Mouse (Mus musculus) testis, postnatal 14 days (tissue): ENCODE measurements around the gene Pheta1.
"Not testable (repeated sequence)": the region's sequence is repeated elsewhere in the genome, so short reads cannot be mapped to it uniquely, and the experiment has no call there.

Experiments
- DNase-seq: peaks from one replicate; pipeline ENCODE4 v3.0.0; 2021; ENCODE audit warnings: low spot score

Gene Pheta1

DNA sequence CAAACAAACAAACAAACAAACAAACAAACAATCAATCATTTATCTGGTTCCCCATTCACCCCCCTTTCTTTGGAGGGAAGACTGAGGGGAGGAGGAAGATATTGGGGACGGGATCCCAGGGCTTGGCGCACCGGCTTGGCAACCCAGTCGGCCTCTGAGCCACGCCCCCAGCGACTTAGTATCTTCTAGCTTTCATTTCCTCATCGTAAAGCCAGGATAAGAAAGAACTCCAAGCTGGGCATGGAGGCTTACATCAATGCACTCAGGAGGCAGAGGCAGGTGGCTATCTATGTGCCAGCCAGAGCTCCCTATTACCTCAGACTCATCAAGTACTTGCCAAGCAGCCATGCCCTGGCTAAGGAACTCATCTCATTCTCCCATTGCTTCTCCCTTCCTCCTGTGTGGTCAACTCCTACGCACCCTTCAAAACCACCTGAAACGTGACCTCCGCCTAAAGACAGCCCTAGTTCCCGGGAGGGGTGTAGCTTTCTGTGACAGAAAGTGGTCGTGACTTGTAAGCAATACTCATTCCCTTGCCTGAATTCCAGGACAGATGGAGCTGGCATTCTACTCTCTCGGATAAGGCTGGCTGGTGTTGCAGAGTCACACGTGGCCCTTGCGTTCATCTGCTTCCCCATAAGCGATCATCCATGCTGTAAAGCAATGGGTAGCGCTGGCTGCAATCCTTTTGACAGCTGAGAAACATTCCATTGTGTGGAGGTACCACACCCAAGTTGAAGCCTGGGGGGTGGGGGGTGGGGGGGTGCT lies 5.5 kb upstream of the Pheta1 start:
- DNase-seq: no peak

DNA sequence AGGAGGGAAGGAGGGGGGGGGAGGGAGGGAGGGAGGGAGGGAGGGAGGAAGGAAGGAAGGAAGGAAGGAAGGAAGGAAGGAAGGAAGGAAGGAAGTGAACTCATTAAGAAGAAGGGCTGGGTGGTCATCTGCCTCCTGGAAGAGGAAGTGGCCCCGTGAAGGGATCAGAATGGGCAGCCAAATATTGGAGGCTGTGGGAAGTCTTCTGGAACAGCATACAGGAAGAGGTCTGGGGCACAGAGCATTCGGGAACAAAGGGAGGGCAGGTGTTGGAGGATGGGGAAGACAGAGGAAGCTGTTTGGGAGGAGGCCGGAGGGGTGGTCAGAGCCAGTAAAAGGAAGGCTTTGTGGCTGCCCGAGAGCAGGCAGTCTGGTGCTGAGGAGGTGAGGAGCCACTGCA lies 3.4 kb upstream of the Pheta1 start:
- DNase-seq: no peak

DNA sequence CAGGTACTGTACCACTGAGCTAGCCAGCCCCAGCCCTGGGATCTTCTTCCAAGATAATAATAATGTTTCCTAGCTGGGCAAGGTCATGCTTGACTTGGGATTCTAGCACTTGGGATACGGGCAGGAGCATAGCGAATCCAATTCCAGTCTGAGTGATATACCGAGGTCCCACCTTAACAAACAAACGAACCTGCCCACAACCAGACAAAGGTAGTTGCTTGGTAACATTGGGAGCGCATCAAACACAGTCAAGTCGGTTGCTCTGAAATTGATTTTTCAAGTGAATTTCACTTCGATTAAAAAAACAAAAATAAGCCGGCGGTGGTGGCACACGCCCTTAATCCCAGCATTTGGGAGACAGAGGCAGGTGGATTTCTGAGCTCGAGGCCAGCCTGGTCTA lies 2.5 kb upstream of the Pheta1 start:
- DNase-seq: no peak

DNA sequence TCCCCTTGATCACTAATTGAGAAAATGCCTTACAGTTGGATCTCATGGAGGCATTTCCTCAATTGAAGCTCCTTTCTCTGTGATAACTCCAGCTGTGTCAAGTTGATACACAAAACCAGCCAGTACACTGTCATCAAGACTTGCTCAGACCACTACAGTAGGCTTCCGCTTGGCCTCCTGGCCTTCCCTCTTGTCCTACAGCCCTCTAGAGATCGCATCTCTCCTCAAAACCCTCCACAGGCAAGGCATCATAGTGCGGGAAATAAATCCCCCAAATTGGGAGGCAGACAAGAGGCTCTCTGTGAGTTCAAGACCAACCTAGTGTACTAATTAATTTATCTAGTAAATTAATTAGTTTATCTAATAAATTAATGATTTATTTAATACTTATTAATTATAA lies 1.5 kb upstream of the Pheta1 start:
- DNase-seq: not testable (repeated sequence)

GRCm38 (mm10) chr5:121848035-121848519 lies 707 bp upstream of the Pheta1 start:
- no peak for DNase-seq

- no peak for DNase-seq
Measured at GRCm38 (mm10) chr5:121849478-121850349, 930 bp downstream of the Pheta1 start.

GRCm38 (mm10) chr5:121853368-121854051 lies 4.7 kb downstream of the Pheta1 start:
- no peak for DNase-seq

- DNase-seq: no peak
Measured at GRCm38 (mm10) chr5:121854768-121855167, 6.0 kb downstream of the Pheta1 start.

GRCm38 (mm10) chr5:121856740-121857139 lies 8.0 kb downstream of the Pheta1 start:
- no peak for DNase-seq

DNA sequence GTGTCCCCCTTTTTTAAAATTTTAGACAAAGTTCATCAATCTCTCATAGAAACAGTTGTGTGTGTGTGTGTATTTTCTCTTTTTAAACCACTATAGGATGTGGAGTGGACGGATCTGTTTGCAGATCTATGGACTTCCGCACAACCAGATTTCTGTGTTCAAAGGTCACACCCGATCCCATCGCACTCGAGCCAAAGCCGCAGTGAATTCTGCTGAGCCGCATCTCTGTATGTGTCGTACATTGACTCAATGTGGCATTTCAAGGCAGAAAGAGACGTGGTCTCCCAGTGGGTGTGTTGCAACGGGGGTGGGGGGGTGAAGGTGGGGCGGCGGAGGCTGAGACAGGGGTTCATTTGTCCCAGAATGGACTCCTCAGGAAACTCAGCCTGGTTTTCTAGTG lies 9.6 kb downstream of the Pheta1 start:
- DNase-seq: no peak

- DNase-seq: no peak
Measured at GRCm38 (mm10) chr5:121861964-121862363, 13.2 kb downstream of the Pheta1 start.

GRCm38 (mm10) chr5:121864330-121864729 lies 15.5 kb downstream of the Pheta1 start:
- no peak for DNase-seq

DNA sequence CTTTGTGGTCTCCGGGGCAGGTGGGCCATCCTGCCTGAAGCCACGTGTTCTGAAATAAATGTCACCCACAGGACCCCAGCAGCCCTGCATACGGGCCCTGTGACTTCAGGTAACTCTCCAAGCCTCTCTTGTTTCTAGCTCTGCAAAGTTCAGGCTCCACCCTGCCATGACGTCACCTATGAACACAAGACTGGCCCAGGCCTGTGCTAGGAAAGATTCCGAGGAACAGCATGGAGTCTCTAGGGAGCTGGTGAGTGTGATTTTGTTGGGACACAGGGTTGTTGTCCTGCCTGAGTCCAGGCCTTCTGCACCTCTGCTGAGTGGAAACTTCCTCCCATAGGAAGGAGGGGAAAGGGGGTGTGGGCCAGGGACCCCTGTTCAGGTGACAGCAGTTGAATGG lies 19.2 kb downstream of the Pheta1 start:
- DNase-seq: no peak

DNA sequence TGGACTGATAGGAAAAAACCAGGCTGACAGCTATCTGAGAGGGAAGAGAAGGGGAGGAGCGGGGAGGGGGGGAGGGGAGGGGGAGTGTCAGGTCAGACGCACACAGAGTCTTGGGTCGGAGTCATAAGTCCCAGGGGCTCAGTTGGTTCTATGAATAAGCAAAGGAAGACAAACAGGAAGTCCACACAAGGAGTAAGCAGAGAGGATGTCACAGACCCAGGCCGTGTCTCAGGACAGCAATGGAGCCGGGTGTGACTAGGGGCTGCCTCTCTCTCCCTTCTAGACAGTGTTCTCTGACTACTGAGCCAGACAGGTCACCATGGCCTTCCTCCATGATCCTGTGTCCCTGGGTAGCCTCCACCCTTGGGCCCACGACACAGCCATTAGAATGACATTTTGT lies 22.0 kb downstream of the Pheta1 start:
- DNase-seq: no peak

- DNase-seq: no peak
Measured at GRCm38 (mm10) chr5:121871515-121872030, 22.8 kb downstream of the Pheta1 start.

- peak; percentile 62 for DNase-seq
Measured at GRCm38 (mm10) chr5:121872158-121872557, 23.4 kb downstream of the Pheta1 start.

DNA sequence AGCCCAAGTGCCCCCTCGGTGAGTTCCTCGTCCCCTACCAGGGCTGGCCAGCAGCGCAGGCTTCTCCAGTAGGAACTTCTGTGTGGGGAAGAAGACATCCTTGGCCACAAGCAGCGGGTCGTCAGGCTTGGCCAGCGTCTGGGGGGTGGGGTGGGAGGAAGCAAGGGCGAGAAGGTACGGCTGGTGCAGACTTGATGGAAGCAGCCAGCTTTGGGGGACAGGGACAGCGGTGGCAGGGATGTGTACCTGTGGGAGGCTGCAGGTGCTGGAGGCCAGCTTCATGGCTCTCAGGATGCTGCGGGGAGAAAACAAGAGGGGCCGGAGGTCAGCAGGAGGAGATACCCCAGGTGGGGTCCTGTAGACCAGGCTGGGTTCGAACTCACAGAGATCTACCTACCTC lies 26.3 kb downstream of the Pheta1 start:
- no peak for DNase-seq

DNA sequence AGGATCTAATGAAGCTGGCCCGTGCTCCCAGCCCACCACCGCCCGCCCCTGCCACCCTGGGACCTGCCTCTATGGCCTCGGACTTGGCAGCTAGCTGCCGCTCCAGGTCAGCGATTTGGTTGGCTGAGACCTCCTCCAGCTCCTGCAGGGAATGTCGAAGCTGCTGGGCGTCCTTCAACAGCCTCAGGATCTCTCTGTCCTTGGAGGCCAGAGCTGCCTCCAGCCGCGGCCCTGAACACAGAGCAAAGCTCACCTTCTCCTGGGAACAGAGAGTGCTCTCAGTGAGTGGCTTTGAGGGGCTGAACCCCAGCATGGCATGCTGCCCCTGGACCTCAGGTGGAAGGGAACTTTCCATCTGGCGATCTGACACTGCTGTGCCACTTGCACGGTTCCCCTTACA lies 28.1 kb downstream of the Pheta1 start:
- DNase-seq: no peak

DNA sequence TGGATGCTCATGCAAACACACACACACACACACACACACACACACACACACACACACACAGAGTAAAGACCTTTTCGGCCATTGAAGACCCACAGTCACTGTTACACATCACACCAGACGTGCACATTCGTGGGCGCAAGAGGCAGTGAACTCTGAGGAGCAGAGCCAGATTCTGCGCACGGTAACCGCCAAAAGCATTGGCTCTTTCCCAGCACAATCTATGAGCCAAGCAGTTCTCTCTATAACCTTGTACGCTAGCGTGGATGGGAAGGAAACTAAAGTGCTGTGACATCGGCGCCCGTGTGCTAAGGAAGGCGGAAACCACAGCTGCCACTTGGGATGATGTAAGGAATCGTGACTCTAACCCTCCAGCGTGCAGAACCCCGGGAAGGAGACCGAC lies 29.9 kb downstream of the Pheta1 start:
- DNase-seq: no peak

DNA sequence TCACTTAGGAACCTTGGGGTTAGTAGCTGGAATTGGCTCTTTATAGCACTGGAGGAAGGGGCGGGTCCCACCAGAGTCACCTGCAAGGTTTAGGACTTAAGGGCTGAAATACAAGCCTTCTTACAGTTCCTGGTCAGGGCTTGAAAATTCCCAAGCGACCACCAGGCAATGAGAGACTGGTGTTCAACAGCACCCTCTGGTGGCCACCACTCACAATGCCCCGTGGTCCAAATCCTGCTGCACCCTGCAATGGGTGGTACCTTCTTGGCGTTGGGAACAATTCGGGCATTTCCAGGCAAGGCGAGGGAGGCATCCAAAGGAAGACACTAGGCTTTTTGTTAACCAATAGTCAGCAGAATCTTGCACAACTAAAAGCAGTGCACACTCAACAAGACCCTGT lies 30.4 kb downstream of the Pheta1 start:
- DNase-seq: no peak

DNA sequence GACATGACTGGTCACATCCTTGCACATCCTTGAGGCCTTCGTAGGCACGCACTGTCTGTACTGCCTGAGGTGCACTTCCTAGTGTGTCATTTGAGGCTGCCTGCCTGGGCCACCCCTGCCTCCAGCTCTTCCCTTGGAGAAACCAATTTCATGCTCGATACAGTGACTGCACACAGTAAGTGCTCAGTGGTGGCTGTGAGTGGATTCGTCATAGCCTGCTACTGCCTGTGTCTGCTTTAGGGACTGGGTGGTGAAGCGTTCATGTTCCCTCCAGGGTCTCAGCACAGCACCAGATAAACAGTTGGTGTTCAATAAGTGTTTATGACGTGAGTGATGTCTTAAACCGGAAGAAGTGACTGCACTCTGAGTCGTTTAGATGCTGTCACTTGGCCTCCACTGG lies 34.6 kb downstream of the Pheta1 start:
- DNase-seq: no peak

GRCm38 (mm10) chr5:121889375-121889774 lies 40.6 kb downstream of the Pheta1 start:
- DNase-seq: no peak
